Comparison of ENCODE assay signal across 8 mouse cellular contexts in the genomic region with DNA sequence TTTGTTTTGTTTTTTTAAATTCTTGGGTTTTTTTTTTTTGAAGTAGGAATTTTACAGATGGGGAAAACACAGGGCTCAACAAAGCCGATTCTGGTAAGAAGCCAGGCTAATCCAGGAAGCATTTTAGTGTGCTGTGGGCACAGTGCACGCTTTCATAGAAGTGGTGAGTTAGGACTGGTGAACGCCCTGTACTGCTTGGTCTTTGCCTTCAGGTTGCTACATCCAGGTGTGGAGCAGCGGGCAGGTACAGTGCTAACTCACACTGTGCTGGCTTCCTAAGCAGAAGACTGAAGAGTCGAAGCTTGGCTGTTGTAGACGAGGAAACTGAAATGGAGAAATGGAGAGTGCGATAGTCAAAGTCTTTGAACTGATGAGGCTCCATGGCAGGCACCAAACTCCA. TPM values are rescaled to one million over a fixed set of nuclear protein-coding genes. Genes with fewer than 3 reads are reported as not detected.
A peak's percentile ranks its signal among the peaks of the same experiment; 100 is the strongest.
DNase-seq lines count a peak whose midpoint lies in the region; ATAC-seq and TF ChIP-seq lines count a peak whose summit lies in the region.

No protein-coding gene starts in this region.

- no peak for TF ChIP-seq CTCF in MEL (IDR thresholded peaks at IDR 0.05 in 2 of 3, conservative IDR thresholded peaks at IDR 0.05 in 1 of 3; ENCODE audit: control insufficient read depth in 1 of 3, insufficient read depth in 1 of 3, low read depth in 2 of 3, low read length in 3 of 3, poor library complexity in 1 of 3, severe bottlenecking in 1 of 3)

- H3K4me1 ChIP-seq in heart, embryonic 14.5 days (ENCODE audit: control insufficient read depth in 2 of 2, insufficient read depth in 2 of 2, low read length in 2 of 2), result peaks cover 9 to 28% of the 10 kb centered on the region in 2 experiments
- H3K4me1 ChIP-seq in MEL (ENCODE audit: control insufficient read depth in 1 of 2, insufficient read depth in 2 of 2, low read length in 2 of 2), result peaks cover 21 to 24% of the 10 kb centered on the region in 2 experiments
- H3K4me1 ChIP-seq in hindbrain, embryonic 11.5 days (replicated peaks; ENCODE audit: control insufficient read depth, insufficient read depth, low read length), result peaks cover 4% of the 10 kb centered on the region
- peaks cover 44% of the 10 kb centered on the region for H3K4me1 ChIP-seq in midbrain, embryonic 10.5 days

- no peak for ATAC-seq in heart, embryonic 14.5 days (ENCODE audit: insufficient number of reproducible peaks, insufficient read depth, low FRiP score, low read depth)
- no peak for ATAC-seq in hindbrain, embryonic 11.5 days (ENCODE audit: low FRiP score)

- H3K36me3 ChIP-seq in heart, embryonic 14.5 days (ENCODE audit: control insufficient read depth, insufficient read depth, low read length), result peaks cover 5% of the 10 kb centered on the region; the same call in 1 of the 2 replicates
- peaks cover 0 to 37% of the 10 kb centered on the region in 2 experiments; a peak in 3 of 4 replicates for H3K36me3 ChIP-seq in MEL (ENCODE audit: control insufficient read depth in 1 of 2, insufficient read depth in 2 of 2, low read length in 2 of 2)
- H3K36me3 ChIP-seq in hindbrain, embryonic 11.5 days (ENCODE audit: control insufficient read depth, insufficient read depth, low read length), result no peaks in the 10 kb centered on the region
- peaks cover 36% of the 10 kb centered on the region for H3K36me3 ChIP-seq in midbrain, embryonic 10.5 days

- no peaks in the 10 kb centered on the region for H3K27me3 ChIP-seq in heart, embryonic 14.5 days (ENCODE audit: control insufficient read depth, insufficient read depth, low read length)
- H3K27me3 ChIP-seq in MEL (ENCODE audit: control insufficient read depth in 1 of 2, insufficient read depth in 2 of 2, low read length in 2 of 2), result no peaks in the 10 kb centered on the region
- H3K27me3 ChIP-seq in hindbrain, embryonic 11.5 days (ENCODE audit: control insufficient read depth, insufficient read depth, low read length), result no peaks in the 10 kb centered on the region
- H3K27me3 ChIP-seq in midbrain, embryonic 10.5 days (ENCODE audit: low read depth, poor library complexity, severe bottlenecking), result no peaks in the 10 kb centered on the region

- TF ChIP-seq POLR2A in MEL (IDR thresholded peaks at IDR 0.05; ENCODE audit: control insufficient read depth in 1 of 2, insufficient read depth in 1 of 2, low read depth in 1 of 2, low read length in 2 of 2, poor library complexity in 1 of 2), result no peak

- TF ChIP-seq RAD21 in MEL (IDR thresholded peaks at IDR 0.05; ENCODE audit: low read depth, low read length), result no peak

- H3K9me3 ChIP-seq in heart, embryonic 14.5 days (ENCODE audit: control insufficient read depth, low read length), result no peaks in the 10 kb centered on the region
- H3K9me3 ChIP-seq in MEL (replicated peaks; ENCODE audit: insufficient read depth, low read length), result no peaks in the 10 kb centered on the region
- H3K9me3 ChIP-seq in hindbrain, embryonic 11.5 days (ENCODE audit: control insufficient read depth, low read length), result no peaks in the 10 kb centered on the region
- H3K9me3 ChIP-seq in midbrain, embryonic 10.5 days (replicated peaks), result no peaks in the 10 kb centered on the region

- 75% methylated on average over 7 of the region's 7 CpGs for WGBS in heart, embryonic 14.5 days
- 88% methylated on average over 7 of the region's 7 CpGs for WGBS in hindbrain, embryonic 11.5 days
- WGBS in midbrain, embryonic 10.5 days, result 94% methylated on average over 7 of the region's 7 CpGs

- DNase-seq in heart, adult 18-20 months, result no peak
- peak; percentile 15 for DNase-seq in MEL (ENCODE audit: low read depth, low spot score)
- DNase-seq in hindbrain, embryonic 11.5 days (ENCODE audit: low spot score), result no peak
- no peak for DNase-seq in midbrain, embryonic 10.5 days (ENCODE audit: low spot score)
- no peak for DNase-seq in layer of hippocampus, postnatal 25 days (ENCODE audit: extremely low spot score in 1 of 2, low spot score in 1 of 2)
- no peak for DNase-seq in urinary bladder, postnatal 10 days (ENCODE audit: low spot score)
- DNase-seq in ovary, postnatal 36 days (ENCODE audit: low spot score), result no peak

- peak overlapping the region; percentile 94; the same call in 1 of the 2 replicates for H3K9ac ChIP-seq in heart, embryonic 14.5 days (ENCODE audit: low read length)
- H3K9ac ChIP-seq in MEL (ENCODE audit: control insufficient read depth, low read depth, low read length, poor library complexity, severe bottlenecking), result peak overlapping the region; percentile 95
- no peak overlapping the region for H3K9ac ChIP-seq in hindbrain, embryonic 11.5 days (ENCODE audit: low read depth, low read length)

- TF ChIP-seq EP300 in MEL (IDR thresholded peaks at IDR 0.05; ENCODE audit: low read depth in 1 of 2, low read length in 2 of 2), result no peak

- H3K79me2 ChIP-seq in MEL (ENCODE audit: control insufficient read depth, insufficient read depth, low read length, poor library complexity), result peaks cover 56% of the 10 kb centered on the region

- peak overlapping the region; percentile 77 to 84; a peak in 3 of 4 replicates for H3K4me3 ChIP-seq in heart, embryonic 14.5 days (ENCODE audit: control insufficient read depth in 1 of 2, insufficient read depth in 1 of 2, low read depth in 1 of 2, low read length in 2 of 2)
- H3K4me3 ChIP-seq in MEL (ENCODE audit: control insufficient read depth in 1 of 2, insufficient read depth in 1 of 2, low read depth in 2 of 2, low read length in 2 of 2), result peak overlapping the region; percentile 86 to 94
- H3K4me3 ChIP-seq in hindbrain, embryonic 11.5 days (ENCODE audit: low read depth, low read length), result peak overlapping the region; percentile 84; the same call in 1 of the 2 replicates
- peak overlapping the region; percentile 96 for H3K4me3 ChIP-seq in midbrain, embryonic 10.5 days

- H3K27ac ChIP-seq in heart, embryonic 14.5 days (replicated peaks in 1 of 2; ENCODE audit: control insufficient read depth in 1 of 2, insufficient read depth in 1 of 2, low read depth in 2 of 2, low read length in 2 of 2), result no peak overlapping the region
- H3K27ac ChIP-seq in MEL (ENCODE audit: control insufficient read depth, low read depth, low read length), result no peak overlapping the region
- H3K27ac ChIP-seq in hindbrain, embryonic 11.5 days (ENCODE audit: low read depth, low read length), result no peak overlapping the region
- no peak overlapping the region for H3K27ac ChIP-seq in midbrain, embryonic 10.5 days (replicated peaks)

- peak overlapping the region; percentile 78 for H3K4me2 ChIP-seq in heart, embryonic 14.5 days (ENCODE audit: low read length)
- peak overlapping the region; percentile 75 for H3K4me2 ChIP-seq in hindbrain, embryonic 11.5 days (replicated peaks; ENCODE audit: low read depth, low read length)

TF ChIP-seq in MEL, 35 proteins besides CTCF, POLR2A, EP300 and RAD21:
- no peak for TF ChIP-seq MAZ (IDR thresholded peaks at IDR 0.05; ENCODE audit: low read depth, low read length)
- TF ChIP-seq NRF1 (IDR thresholded peaks at IDR 0.05; ENCODE audit: insufficient read depth, low read depth, low read length, poor library complexity, severe bottlenecking), result no peak
- no peak for TF ChIP-seq E2F4 (IDR thresholded peaks at IDR 0.05; ENCODE audit: borderline replicate concordance, low read depth, low read length)
- no peak for TF ChIP-seq MAFK (IDR thresholded peaks at IDR 0.05; ENCODE audit: borderline replicate concordance, low read depth, low read length)
- TF ChIP-seq MEF2A (IDR thresholded peaks at IDR 0.05; ENCODE audit: extremely low read depth, insufficient replicate concordance, low read depth, low read length, poor library complexity, severe bottlenecking), result no peak
- no peak for TF ChIP-seq BHLHE40 (IDR thresholded peaks at IDR 0.05; ENCODE audit: borderline replicate concordance, low read depth, low read length)
- TF ChIP-seq TAL1 (IDR thresholded peaks at IDR 0.05; ENCODE audit: low read length), result no peak
- no peak for TF ChIP-seq KAT2A (conservative IDR thresholded peaks at IDR 0.05; ENCODE audit: low read depth, low read length)
- no peak for TF ChIP-seq ZNF384 (IDR thresholded peaks at IDR 0.05; ENCODE audit: low read depth, low read length)

RNA-seq across cellular contexts. Expression of a gene that starts 1.7 kb away (rescaled TPM):
- 25.8 and 28.4 TPM in 2 replicates for polyA plus RNA-seq in heart, embryonic 14.5 days (2014; fragmentation: Nextera tagmentation; extraction: Ambion mirVana)
- total RNA-seq in heart, adult 18-20 months (2021), result 10 to 100 TPM; 26.1 to 33.0 TPM
- total RNA-seq in MEL (2012; rRNA removed), result 13.5 and 14.2 TPM in 2 replicates
- polyA plus RNA-seq in MEL (2012; ENCODE audit: insufficient read depth in 1 of 2, insufficient read length in 2 of 2, low read depth in 1 of 2, low replicate concordance in 2 of 2, missing spikeins in 1 of 2), result 10 to 100 TPM in 1 of 2 experiments, not detected in 1; 35.1 TPM
- 56.2 and 67.4 TPM in 2 replicates for polyA plus RNA-seq in hindbrain, embryonic 11.5 days (2014; fragmentation: Nextera tagmentation; extraction: Ambion mirVana)
- 56.6 and 60.8 TPM in 2 replicates for polyA plus RNA-seq in midbrain, embryonic 10.5 days (2016; fragmentation: Nextera tagmentation; extraction: Ambion mirVana)
- total RNA-seq in layer of hippocampus, postnatal 25 days (2021), result 10 to 100 TPM; 40.6 to 45.5 TPM

RNA-seq across cellular contexts. Expression of a gene that starts 1.8 kb away (rescaled TPM):
- 23.5 and 24.4 TPM in 2 replicates for polyA plus RNA-seq in heart, embryonic 14.5 days (2014; fragmentation: Nextera tagmentation; extraction: Ambion mirVana)
- total RNA-seq in heart, adult 18-20 months (2021), result 10 to 100 TPM; 25.8 to 27.1 TPM
- 18.2 and 19.3 TPM in 2 replicates for total RNA-seq in MEL (2012; rRNA removed)
- polyA plus RNA-seq in MEL (2012; ENCODE audit: insufficient read depth in 1 of 2, insufficient read length in 2 of 2, low read depth in 1 of 2, low replicate concordance in 2 of 2, missing spikeins in 1 of 2), result 10 to 100 TPM in 1 of 2 experiments, not detected in 1; 26.5 TPM
- polyA plus RNA-seq in hindbrain, embryonic 11.5 days (2014; fragmentation: Nextera tagmentation; extraction: Ambion mirVana), result 21.9 and 22.7 TPM in 2 replicates
- 41.6 and 43.4 TPM in 2 replicates for polyA plus RNA-seq in midbrain, embryonic 10.5 days (2016; fragmentation: Nextera tagmentation; extraction: Ambion mirVana)
- 10 to 100 TPM; 19.3 to 20.0 TPM for total RNA-seq in layer of hippocampus, postnatal 25 days (2021)
